Mouse (Mus musculus) MEL (cell line): ENCODE results near the gene Ltk. TPM values are rescaled to one million over a fixed set of nuclear protein-coding genes. Genes with fewer than 3 reads are reported as not detected.
A peak's percentile ranks its signal among the peaks of the same experiment; 100 is the strongest.

Experiments used
- DNase-seq: peaks from one replicate; pipeline ENCODE4 v3.0.0; 2011; ENCODE audit warnings: low read depth, low spot score
- H3K27ac ChIP-seq: 2 replicates; pipeline ENCODE4 v1.5.1; 2012; ENCODE audit warnings: low read depth, mild to moderate bottlenecking, control low read depth, low read length, moderate library complexity; ENCODE audit not compliant: control insufficient read depth
- H3K27me3 ChIP-seq, 2 experiments: fragments of 150-350 bp in 1 of 2; sonication (generic) in 1 of 2; 2 replicates each; pipeline ENCODE4 v1.6.1; 2012; ENCODE audit warnings: low read length in 2 of 2, mild to moderate bottlenecking in 2 of 2, improper control_type of control experiment in 1 of 2, moderate library complexity in 1 of 2; ENCODE audit not compliant: insufficient read depth in 2 of 2, control insufficient read depth in 1 of 2
- H3K36me3 ChIP-seq, 2 experiments: 2 replicates each; pipeline ENCODE4 v1.6.1; 2012 to 2014; ENCODE audit warnings: low read length in 2 of 2, improper control_type of control experiment in 1 of 2, inconsistent platforms in 1 of 2, mild to moderate bottlenecking in 1 of 2; ENCODE audit not compliant: insufficient read depth in 2 of 2, control insufficient read depth in 1 of 2
- H3K4me1 ChIP-seq, 2 experiments: fragments of 150-350 bp in 1 of 2; sonication (generic) in 1 of 2; 2 replicates each; pipeline ENCODE4 v1.6.1; 2012; ENCODE audit warnings: low read length in 2 of 2, improper control_type of control experiment in 1 of 2, mild to moderate bottlenecking in 1 of 2; ENCODE audit not compliant: insufficient read depth in 2 of 2, control insufficient read depth in 1 of 2
- H3K4me3 ChIP-seq, 2 experiments: fragments of 150-350 bp in 1 of 2; sonication (generic) in 1 of 2; 2 replicates each; pipeline ENCODE4 v1.5.1; 2012; ENCODE audit warnings: low read depth in 2 of 2, low read length in 2 of 2, mild to moderate bottlenecking in 2 of 2, moderate library complexity in 2 of 2, control low read depth in 1 of 2, improper control_type of control experiment in 1 of 2; ENCODE audit not compliant: control insufficient read depth in 1 of 2, insufficient read depth in 1 of 2
- H3K79me2 ChIP-seq: 2 replicates; pipeline ENCODE4 v1.6.1; 2012; ENCODE audit warnings: mild to moderate bottlenecking, low read length, moderate library complexity; ENCODE audit not compliant: control insufficient read depth, poor library complexity, insufficient read depth
- H3K9ac ChIP-seq: 2 replicates; pipeline ENCODE4 v1.6.1; 2012; ENCODE audit warnings: low read depth, mild to moderate bottlenecking, control low read depth, low read length, moderate library complexity; ENCODE audit not compliant: control insufficient read depth, poor library complexity, severe bottlenecking
- H3K9me3 ChIP-seq: fragments of 150-350 bp; sonication (generic); replicated peaks from 2 replicates; pipeline ENCODE4 v1.6.1; 2012; ENCODE audit warnings: mild to moderate bottlenecking, low read length, improper control_type of control experiment, moderate library complexity; ENCODE audit not compliant: insufficient read depth
- ELF1 ChIP-seq: IDR thresholded peaks from 2 replicates; pipeline ENCODE4 v1.6.1; 2014; ENCODE audit warnings: low read depth, mild to moderate bottlenecking, inconsistent platforms, low read length, improper control_type of control experiment, moderate library complexity
- EP300 ChIP-seq, 2 experiments: IDR thresholded peaks; 2 replicates each; pipeline ENCODE4 v1.6.1; 2011; ENCODE audit warnings: improper control_type of control experiment in 2 of 2, low read length in 2 of 2, low read depth in 1 of 2, mild to moderate bottlenecking in 1 of 2
- HCFC1 ChIP-seq: IDR thresholded peaks from 2 replicates; pipeline ENCODE4 v1.6.1; 2012; ENCODE audit warnings: low read depth, mild to moderate bottlenecking, inconsistent platforms, low read length, improper control_type of control experiment, moderate library complexity
- MAFK ChIP-seq: IDR thresholded peaks from 2 replicates; pipeline ENCODE4 v1.6.1; 2011; ENCODE audit warnings: low read depth, mild to moderate bottlenecking, low read length, improper control_type of control experiment, borderline replicate concordance
- MEF2A ChIP-seq: IDR thresholded peaks from 2 replicates; pipeline ENCODE4 v1.6.1; 2014; ENCODE audit warnings: low read depth, mild to moderate bottlenecking, inconsistent platforms, low read length, improper control_type of control experiment; ENCODE audit not compliant: poor library complexity, insufficient replicate concordance, severe bottlenecking; ENCODE audit errors: extremely low read depth
- MXI1 ChIP-seq: IDR thresholded peaks from 2 replicates; pipeline ENCODE4 v1.6.1; 2011; ENCODE audit warnings: mild to moderate bottlenecking, low read depth, low read length, improper control_type of control experiment
- POLR2A ChIP-seq, 2 experiments: IDR thresholded peaks; 2 replicates each; pipeline ENCODE4 v1.6.1; 2011 to 2012; ENCODE audit warnings: low read length in 2 of 2, mild to moderate bottlenecking in 2 of 2, control low read depth in 1 of 2, improper control_type of control experiment in 1 of 2, low read depth in 1 of 2, moderate library complexity in 1 of 2; ENCODE audit not compliant: control insufficient read depth in 1 of 2, insufficient read depth in 1 of 2, poor library complexity in 1 of 2
- POLR2AphosphoS2 ChIP-seq: IDR thresholded peaks from 2 replicates; pipeline ENCODE4 v1.6.1; 2011; ENCODE audit warnings: low read length, improper control_type of control experiment
- RAD21 ChIP-seq: IDR thresholded peaks from 2 replicates; pipeline ENCODE4 v1.6.1; 2011; ENCODE audit warnings: mild to moderate bottlenecking, low read depth, low read length, improper control_type of control experiment
- RCOR1 ChIP-seq: IDR thresholded peaks from 2 replicates; pipeline ENCODE4 v1.6.1; 2012; ENCODE audit warnings: low read depth, mild to moderate bottlenecking, inconsistent platforms, low read length, improper control_type of control experiment
- SIN3A ChIP-seq: IDR thresholded peaks from 2 replicates; pipeline ENCODE4 v1.6.1; 2012; ENCODE audit warnings: low read length, improper control_type of control experiment, inconsistent platforms
- TCF12 ChIP-seq: IDR thresholded peaks from 2 replicates; pipeline ENCODE4 v1.6.1; 2014; ENCODE audit warnings: low read depth, mild to moderate bottlenecking, inconsistent platforms, low read length, improper control_type of control experiment, moderate library complexity
- polyA plus RNA-seq, 2 experiments: library from polyadenylated mRNA; stranded (reverse) in 1 of 2; unstranded in 1 of 2; fragments of >175 nt in 1 of 2; fragments of >200 nt in 1 of 2; gene quantifications; 2 replicates each; pipeline versions ENCODE4 v1.2.1 to v1.2.4; 2012; ENCODE audit warnings: low replicate concordance in 2 of 2, low read depth in 1 of 2; ENCODE audit not compliant: insufficient read length in 2 of 2, insufficient read depth in 1 of 2, missing spikeins in 1 of 2
- total RNA-seq: library from RNA; depleted of rRNA; stranded (reverse); fragments of 300-350 nt; gene quantifications from 2 replicates; pipeline ENCODE4 v1.2.3, GENCODE M21; 2012

The Ltk gene
- total and polyA plus RNA-seq, 3 experiments: 0.23 to 2.5 TPM; not detected in 1

DNA sequence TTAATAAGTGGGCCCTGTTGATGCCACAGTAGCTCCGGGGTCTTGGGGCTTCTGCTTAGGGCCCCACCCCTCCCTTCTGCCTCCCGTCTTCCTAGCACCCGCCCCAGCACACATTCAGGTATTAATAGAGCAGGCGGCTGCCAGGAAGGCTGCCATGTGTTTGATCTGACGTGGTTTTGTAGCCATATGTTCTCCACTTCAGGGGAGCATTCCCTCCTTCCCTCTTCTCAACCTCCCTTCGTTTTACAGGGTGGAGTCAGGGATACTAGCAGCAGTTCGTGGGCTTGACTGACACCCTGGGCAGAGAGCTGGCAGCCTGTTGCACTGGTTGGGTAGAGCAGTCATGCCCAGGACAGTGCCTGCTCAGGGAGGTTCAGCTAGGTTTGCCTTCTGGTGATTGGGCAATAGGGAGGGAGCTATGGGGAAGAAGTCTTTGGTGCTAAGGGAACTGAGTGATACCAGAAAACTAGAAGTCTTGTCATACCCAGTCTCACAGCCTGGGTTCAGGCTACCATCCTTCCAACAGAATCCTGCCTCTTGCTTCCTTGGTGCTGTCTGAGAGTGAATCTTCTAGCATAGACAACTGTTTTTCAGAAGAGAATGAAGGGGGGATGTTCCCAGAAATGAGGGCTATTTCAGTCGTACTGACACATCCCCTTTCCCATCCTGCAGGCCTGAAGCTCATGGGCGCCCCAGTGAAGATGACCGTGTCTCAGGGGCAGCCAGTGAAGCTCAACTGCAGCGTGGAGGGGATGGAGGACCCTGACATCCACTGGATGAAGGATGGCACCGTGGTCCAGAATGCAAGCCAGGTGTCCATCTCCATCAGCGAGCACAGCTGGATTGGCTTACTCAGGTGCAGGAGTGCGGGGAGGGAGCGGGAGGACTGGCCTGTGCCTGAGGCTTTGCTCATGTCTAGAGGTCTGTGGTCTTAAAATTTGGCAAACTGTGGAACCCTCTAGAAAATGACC lies 40.9 kb upstream of the Ltk start:
- no peak overlapping the region for H3K9ac ChIP-seq
- TF ChIP-seq RCOR1 (no peak), TCF12 (no peak), POLR2AphosphoS2 (no peak)
- TF ChIP-seq, all 39 proteins: peak for 0
- H3K4me1 ChIP-seq: peaks cover 2 to 12% of the 10 kb centered on the region in 2 experiments; a peak in 3 of 4 replicates
- H3K4me3 ChIP-seq: no peak overlapping the region
- H3K9me3 ChIP-seq: no peaks in the 10 kb centered on the region
- no peak for DNase-seq
- peaks cover 3% of the 10 kb centered on the region; the same call in 1 of the 2 replicates for H3K79me2 ChIP-seq
- no peak overlapping the region for H3K27ac ChIP-seq
- no peaks in the 10 kb centered on the region for H3K27me3 ChIP-seq
- 0 out of 4 replicates have a peak, but pooled peaks cover 0 to 4% of the 10 kb centered on the region in 2 experiments for H3K36me3 ChIP-seq

DNA sequence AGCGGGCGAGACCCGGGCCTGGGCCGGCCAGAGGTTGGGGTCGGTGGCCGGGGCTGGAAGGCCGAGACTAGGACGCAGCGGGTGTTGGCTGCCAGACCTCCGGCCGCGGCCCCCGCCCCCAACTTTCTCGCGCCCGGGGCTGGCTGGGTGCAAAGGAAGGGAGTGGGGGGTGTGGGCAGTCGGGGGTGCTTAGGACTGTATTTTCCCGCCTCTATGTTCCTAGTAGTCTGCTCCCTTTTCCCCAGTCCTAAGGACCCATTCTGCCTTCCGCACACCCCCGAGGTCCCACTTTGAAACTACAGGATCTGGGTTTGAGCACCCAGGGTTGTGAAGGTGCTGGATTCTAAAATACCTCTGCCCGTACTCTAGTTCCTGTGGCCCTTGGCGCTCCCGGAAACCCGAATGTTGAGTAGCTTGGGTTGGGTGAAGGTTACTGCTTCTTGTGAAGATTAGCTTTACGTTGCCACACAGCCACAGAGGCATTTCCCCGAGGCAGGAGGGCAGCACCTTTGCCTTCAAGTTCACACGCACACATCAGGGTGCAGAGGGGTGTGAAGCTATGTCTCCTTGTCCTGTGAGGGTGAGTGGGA lies 39.8 kb upstream of the Ltk start:
- Histone ChIP-seq H3K9me3 (no peaks in the 10 kb centered on the region), H3K36me3 (0 out of 4 replicates have a peak, but pooled peaks cover 0 to 4% of the 10 kb centered on the region in 2 experiments), H3K9ac (peak overlapping the region; percentile 83), H3K79me2 (peaks cover 3% of the 10 kb centered on the region; the same call in 1 of the 2 replicates), H3K4me3 (peak overlapping the region; percentile 49 to 57), H3K27me3 (no peaks in the 10 kb centered on the region), H3K27ac (no peak overlapping the region), H3K4me1 (peaks cover 2 to 12% of the 10 kb centered on the region in 2 experiments; a peak in 3 of 4 replicates)
- TF ChIP-seq POLR2A (IDR thresholded peaks at IDR 0.05; ENCODE audit: control insufficient read depth in 1 of 2, insufficient read depth in 1 of 2, low read depth in 1 of 2, low read length in 2 of 2, poor library complexity in 1 of 2) (0 out of 4 replicates have a peak, but pooled peaks of 1 of the 2 experiments have one; percentile 18), HCFC1 (0 out of 2 replicates have a peak, but pooled peaks have one; percentile 19), MXI1 (0 out of 2 replicates have a peak, but pooled peaks have one; percentile 4), ELF1 (peak; percentile 14; the same call in 1 of the 2 replicates), MEF2A (no peak), SIN3A (0 out of 2 replicates have a peak, but pooled peaks have one; percentile 15), MAFK (no peak), TCF12 (0 out of 2 replicates have a peak, but pooled peaks have one; percentile 11), EP300 (IDR thresholded peaks at IDR 0.05; ENCODE audit: low read depth in 1 of 2, low read length in 2 of 2) (no peak), RAD21 (no peak)
- peak; percentile 64 for DNase-seq
